In the genomic region with DNA sequence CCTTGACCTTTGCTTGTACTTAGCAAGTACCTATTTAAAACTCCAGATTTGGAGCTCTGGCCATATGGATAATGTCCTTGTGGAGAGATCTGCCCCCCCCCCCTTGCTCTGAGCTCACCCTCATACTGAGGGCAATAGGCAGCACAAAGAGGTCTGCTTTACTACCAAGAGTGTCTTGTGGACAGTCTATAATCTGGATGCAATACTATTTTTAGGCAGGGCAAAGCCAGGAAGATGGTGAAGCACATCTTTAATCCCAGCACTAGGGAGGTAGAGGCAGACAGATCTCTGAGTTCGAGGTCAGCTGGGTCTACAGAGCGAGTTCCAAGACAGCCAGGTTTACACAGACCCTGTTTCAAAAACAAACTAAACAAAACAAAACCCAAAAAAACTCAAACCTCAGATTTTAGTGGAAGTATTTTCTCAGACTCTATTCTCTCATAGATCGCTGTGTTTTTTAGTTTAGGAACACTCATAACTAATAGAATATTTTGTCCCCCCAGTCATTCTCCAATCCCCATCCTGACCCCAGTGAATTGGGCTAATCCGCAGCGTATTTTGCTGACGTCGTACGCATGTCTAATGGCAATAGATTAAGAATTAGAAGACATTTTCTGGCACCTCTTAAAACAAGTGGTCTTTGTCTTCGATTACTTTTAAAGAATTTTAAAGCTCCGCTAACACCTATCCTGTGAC, we compare ENCODE assay signal across 1 mouse cellular context.
A peak's percentile ranks its signal among the peaks of the same experiment; 100 is the strongest.
TF ChIP-seq lines count a peak whose summit lies in the region.

No protein-coding gene starts in this region.

TF ChIP-seq in ES-E14, 5 proteins besides CTCF, POLR2A, EP300 and RAD21:
- TF ChIP-seq ZNF384 (IDR thresholded peaks at IDR 0.05; ENCODE audit: low read depth, low read length), result no peak
- peak; percentile 47; the same call in 1 of the 2 replicates for TF ChIP-seq MAFK (IDR thresholded peaks at IDR 0.05; ENCODE audit: insufficient read depth, low read depth, low read length)
